In the genomic region with DNA sequence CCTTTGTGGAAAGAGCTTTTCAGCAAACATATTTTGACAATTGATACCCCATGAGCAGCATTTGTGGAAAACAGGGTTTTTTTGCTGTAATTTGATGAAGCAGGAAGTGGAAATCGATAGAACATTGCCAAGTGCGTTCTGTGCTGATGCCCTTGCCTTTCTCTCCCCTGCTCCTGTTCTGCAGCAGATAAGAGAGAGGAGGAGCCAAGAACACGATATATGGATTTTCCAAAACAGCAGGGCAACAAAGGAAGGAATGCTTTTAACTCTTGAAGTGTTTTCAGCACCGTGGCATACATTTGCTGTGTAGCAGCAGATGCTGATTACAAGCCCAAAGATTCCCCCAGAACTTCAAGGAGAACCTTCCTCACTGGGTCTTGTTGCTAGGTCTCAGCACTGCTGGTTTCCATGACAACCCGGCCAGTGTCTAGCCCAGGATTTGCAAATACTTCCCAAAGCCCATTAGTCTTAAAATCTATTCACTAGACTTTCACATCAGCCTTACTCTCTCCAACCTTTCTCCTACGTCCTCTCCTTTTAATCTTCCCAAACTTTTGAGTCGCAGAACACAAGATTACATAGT, we compare ENCODE assay signal across 10 mouse cellular contexts.
DNase-seq lines count a peak whose midpoint lies in the region; ATAC-seq and TF ChIP-seq lines count a peak whose summit lies in the region.
"Had no signal": no experiment of that assay in that cellular context is flagged by ENCODE, and none has a peak within 500 bp of the region (broad histone marks: within the 10 kb centered on the region; RNA-seq: fewer than 3 reads in every experiment).

No protein-coding gene starts in this region.

- no peaks in the 10 kb centered on the region for H3K27me3 ChIP-seq in lung, embryonic 14.5 days (ENCODE audit: insufficient read depth, low read length)
- H3K27me3 ChIP-seq in midbrain, postnatal 0 days (ENCODE audit: insufficient read depth, low read length): no peaks in the 10 kb centered on the region

- H3K4me3 ChIP-seq in lung, embryonic 14.5 days (ENCODE audit: low read depth, low read length): no peak overlapping the region
- no peak overlapping the region for H3K4me3 ChIP-seq in midbrain, postnatal 0 days (ENCODE audit: low read depth, low read length)

- peak; percentile 1 to 13 for DNase-seq in frontal cortex, adult 2 months (ENCODE audit: extremely low spot score in 1 of 2, low spot score in 1 of 2)
- no peak for DNase-seq in frontal cortex, postnatal 25 days (ENCODE audit: low spot score in 2 of 2)
- DNase-seq in lung, embryonic 14.5 days: peak; percentile 19
- no peak for DNase-seq in lung, postnatal 4 days
- peak; percentile 1 for DNase-seq in embryo, embryonic 11.5 days (ENCODE audit: low read depth, low spot score)
- DNase-seq in midbrain, postnatal 0 days (ENCODE audit: low spot score): peak; percentile 39
- DNase-seq in retina, embryonic 14.5 days (ENCODE audit: low spot score): no peak
- DNase-seq in thymus, postnatal 4 days: no peak
- DNase-seq: gastrocnemius, postnatal 25 days; lung, postnatal 36 days had no signal

- no peak overlapping the region for H3K9ac ChIP-seq in lung, embryonic 14.5 days
- no peak overlapping the region for H3K9ac ChIP-seq in midbrain, postnatal 0 days (replicated peaks; ENCODE audit: low read length, poor library complexity, severe bottlenecking)

- H3K36me3 ChIP-seq in lung, embryonic 14.5 days (ENCODE audit: insufficient read depth): no peaks in the 10 kb centered on the region
- H3K36me3 ChIP-seq in midbrain, postnatal 0 days (ENCODE audit: insufficient read depth, low read length): no peaks in the 10 kb centered on the region

- H3K9me3 ChIP-seq in lung, embryonic 14.5 days (ENCODE audit: low read depth, low read length): no peaks in the 10 kb centered on the region
- H3K9me3 ChIP-seq in midbrain, postnatal 0 days (ENCODE audit: low read length): no peaks in the 10 kb centered on the region

- H3K27ac ChIP-seq in lung, embryonic 14.5 days (ENCODE audit: low read depth): no peak overlapping the region
- H3K27ac ChIP-seq in midbrain, postnatal 0 days (ENCODE audit: low read depth, low read length): no peak overlapping the region

- H3K4me1 ChIP-seq in lung, embryonic 14.5 days (ENCODE audit: insufficient read depth): no peaks in the 10 kb centered on the region
- 0 out of 2 replicates have a peak, but pooled peaks cover 2% of the 10 kb centered on the region for H3K4me1 ChIP-seq in midbrain, postnatal 0 days (ENCODE audit: insufficient read depth, low read length)

- peak; percentile 24; the same call in 1 of the 2 replicates for ATAC-seq in lung, embryonic 14.5 days (ENCODE audit: insufficient read depth)
- no peak for ATAC-seq in midbrain, postnatal 0 days (ENCODE audit: low FRiP score)

- no peak for TF ChIP-seq CTCF in lung, embryonic 14.5 days (IDR thresholded peaks at IDR 0.05; ENCODE audit: low read depth)
- no peak for TF ChIP-seq CTCF in midbrain, postnatal 0 days (IDR thresholded peaks at IDR 0.05)

- WGBS in lung, embryonic 14.5 days: 39% methylated on average over 7 of the region's 7 CpGs
- 32% methylated on average over 7 of the region's 7 CpGs for WGBS in midbrain, postnatal 0 days

- no peak overlapping the region for H3K4me2 ChIP-seq in lung, embryonic 14.5 days
- H3K4me2 ChIP-seq in midbrain, postnatal 0 days (ENCODE audit: low read depth, low read length, poor library complexity, severe bottlenecking): no peak overlapping the region

Comparison
In these comparisons a context has a peak if more than half of its experiments do, and no peak if none do; other contexts are left out.
1. DNase-seq: peak in frontal cortex, adult 2 months (2 of 2), lung, embryonic 14.5 days (single experiment), embryo, embryonic 11.5 days (single experiment) and midbrain, postnatal 0 days (single experiment); none in frontal cortex, postnatal 25 days (0 of 2), lung, postnatal 4 days (0 of 2), retina, embryonic 14.5 days (single experiment) and thymus, postnatal 4 days (single experiment).